Mouse (Mus musculus) stomach, postnatal 0 days (tissue): ENCODE measurements at regions not wholly inside any gene's neighbourhood (a gene's known extent, or its start where the extent isn't known, plus 50 kb on each side); places are given as distances from the start of the nearest gene placed in this dataset.

Experiments
- CTCF ChIP-seq: IDR thresholded peaks from 2 replicates; pipeline ENCODE4 v1.5.1; 2016; ENCODE audit warnings: antibody characterized with exemption, low read depth, mild to moderate bottlenecking, moderate library complexity
- EP300 ChIP-seq: optimal IDR thresholded peaks from 2 replicates; pipeline ENCODE3; 2016; ENCODE audit warnings: antibody characterized with exemption

DNA sequence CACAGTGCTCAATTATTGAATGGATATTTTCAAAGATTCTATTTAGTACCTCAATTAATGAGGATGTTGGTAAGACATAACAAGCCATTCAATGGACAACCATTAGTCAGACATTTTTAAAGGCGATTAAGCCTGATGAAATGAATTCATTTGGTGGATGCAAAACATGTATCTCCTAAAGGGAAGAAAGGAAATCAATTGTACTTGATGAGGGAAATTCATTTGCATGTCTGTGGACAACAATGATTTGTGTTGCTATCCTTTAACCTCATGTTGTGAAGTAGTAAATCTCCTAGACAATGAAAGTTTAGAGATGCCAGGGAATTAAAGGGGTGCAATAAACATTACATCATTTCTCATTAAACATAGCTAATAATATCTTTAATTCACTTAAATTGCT is 262.5 kb upstream of the Tmeff2 start:
- no peak for TF ChIP-seq EP300
- TF ChIP-seq CTCF: no peak
